Mouse (Mus musculus) ES-E14 (cell line): ENCODE results near the gene Anln.

ENCODE experiments used
- CHD2 ChIP-seq: IDR thresholded peaks from 2 replicates; pipeline ENCODE4 v1.6.1; 2014; ENCODE audit warnings: mild to moderate bottlenecking, low read depth, low read length, inconsistent platforms
- HCFC1 ChIP-seq: IDR thresholded peaks from 2 replicates; pipeline ENCODE4 v1.6.1; 2012; ENCODE audit warnings: low read length, inconsistent platforms, borderline replicate concordance; ENCODE audit not compliant: insufficient read depth
- MAFK ChIP-seq: IDR thresholded peaks from 2 replicates; pipeline ENCODE4 v1.6.1; 2014; ENCODE audit warnings: mild to moderate bottlenecking, low read depth, low read length, inconsistent platforms; ENCODE audit not compliant: insufficient read depth
- ZC3H11A ChIP-seq: IDR thresholded peaks from 2 replicates; pipeline ENCODE4 v1.6.1; 2012; ENCODE audit warnings: low read depth, mild to moderate bottlenecking, inconsistent platforms, low read length, borderline replicate concordance
- ZNF384 ChIP-seq: IDR thresholded peaks from 2 replicates; pipeline ENCODE4 v1.6.1; 2012; ENCODE audit warnings: low read depth, low read length, inconsistent platforms

GRCm38 (mm10) chr9:22417547-22417946 lies 28.6 kb upstream of the Anln start:
- TF ChIP-seq ZNF384 (no peak), CHD2 (no peak), HCFC1 (no peak), MAFK (no peak), ZC3H11A (no peak)
